Mouse (Mus musculus): ENCODE data around the gene Suds3.

The Suds3 gene

DNA sequence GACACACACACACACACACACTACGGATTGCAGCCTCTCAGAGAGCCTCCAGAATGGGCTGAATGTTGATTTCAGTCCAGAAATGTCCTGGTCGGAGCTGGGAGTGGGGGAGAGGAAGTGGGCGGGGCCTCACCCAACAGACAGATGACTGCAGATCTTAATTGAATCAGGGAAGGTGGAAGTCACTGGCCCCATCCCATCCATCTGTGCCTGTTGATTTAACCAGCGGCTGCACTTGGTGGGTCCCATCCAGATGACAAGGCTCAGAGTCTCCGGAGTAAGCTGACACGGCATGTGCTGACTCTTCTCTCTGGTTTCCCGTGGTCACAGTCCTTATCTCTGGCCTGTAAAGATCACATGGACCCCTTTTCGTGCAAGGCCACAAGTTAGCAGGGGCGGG is 20.0 kb upstream of the Suds3 start:
- DNase-seq (ENCODE audit: low spot score in 2 of 2), result no peak

DNA sequence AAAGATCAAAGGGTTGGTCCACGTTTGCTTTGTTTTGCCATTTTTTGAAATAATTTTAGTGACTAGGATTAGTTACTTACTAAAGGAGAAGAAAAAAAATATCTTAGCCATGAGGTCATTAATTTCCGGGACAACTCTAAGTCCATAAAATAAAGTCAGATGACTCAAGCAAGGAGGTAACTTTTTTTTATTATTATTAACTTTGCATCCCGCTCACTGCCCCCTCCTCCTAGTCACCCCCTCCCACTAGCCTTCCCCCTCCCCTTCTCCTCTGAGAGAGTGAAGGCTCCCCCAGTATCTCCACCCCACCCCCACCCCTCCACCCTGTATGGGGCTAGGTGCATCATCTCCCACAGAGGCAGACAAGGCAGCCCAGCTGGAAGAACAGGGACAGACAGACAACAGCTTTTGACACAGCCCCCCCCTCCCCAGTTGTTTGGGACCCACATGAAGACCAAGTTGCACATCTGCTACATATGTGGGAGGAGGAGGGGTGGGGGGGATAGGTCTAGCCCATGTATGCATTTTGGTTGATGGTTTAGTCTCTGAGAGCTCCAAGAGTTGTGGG is 19.1 kb upstream of the Suds3 start:
- DNase-seq (ENCODE audit: low spot score in 2 of 2), result no peak

DNA sequence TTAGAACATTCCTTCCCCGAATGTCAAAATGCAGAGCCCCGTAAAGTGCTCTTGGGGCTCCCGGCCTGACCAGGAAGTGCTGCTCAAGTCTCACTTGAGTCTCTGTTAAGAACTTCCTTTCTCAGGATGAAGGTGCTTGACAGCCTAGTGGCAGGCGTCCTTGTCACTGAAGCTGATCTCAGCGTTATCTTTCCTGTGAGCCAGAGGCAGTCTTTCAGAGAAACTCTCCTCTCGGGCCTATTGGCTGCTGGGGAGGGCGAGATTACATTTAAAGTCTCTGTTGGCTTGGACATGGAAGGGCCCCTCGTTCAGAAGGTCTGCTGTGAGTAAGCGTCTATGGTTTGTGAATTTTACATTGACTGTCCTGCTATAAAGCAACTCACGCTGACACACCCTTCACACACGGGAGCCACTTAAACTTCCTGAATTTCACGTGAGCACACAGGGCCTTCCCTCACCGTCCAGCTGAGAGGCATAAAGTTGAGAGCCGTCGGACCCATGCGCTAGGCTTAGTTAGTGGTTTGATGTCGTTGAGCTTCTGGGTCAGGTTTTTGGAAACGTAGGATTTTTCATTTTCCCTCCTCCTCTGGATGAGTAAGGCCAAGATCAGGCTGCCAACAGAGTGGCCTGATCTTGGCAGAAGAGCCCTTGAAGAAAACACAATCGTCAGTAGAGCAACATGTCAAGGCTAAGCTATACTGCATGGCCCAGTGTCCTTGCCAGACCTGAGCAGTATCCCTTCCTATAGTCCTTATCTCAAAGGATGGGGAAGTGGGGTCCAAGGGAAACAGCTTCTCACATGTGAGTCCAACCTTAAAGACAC is 18.4 kb upstream of the Suds3 start:
- no peak for DNase-seq (ENCODE audit: low spot score in 2 of 2)

DNA sequence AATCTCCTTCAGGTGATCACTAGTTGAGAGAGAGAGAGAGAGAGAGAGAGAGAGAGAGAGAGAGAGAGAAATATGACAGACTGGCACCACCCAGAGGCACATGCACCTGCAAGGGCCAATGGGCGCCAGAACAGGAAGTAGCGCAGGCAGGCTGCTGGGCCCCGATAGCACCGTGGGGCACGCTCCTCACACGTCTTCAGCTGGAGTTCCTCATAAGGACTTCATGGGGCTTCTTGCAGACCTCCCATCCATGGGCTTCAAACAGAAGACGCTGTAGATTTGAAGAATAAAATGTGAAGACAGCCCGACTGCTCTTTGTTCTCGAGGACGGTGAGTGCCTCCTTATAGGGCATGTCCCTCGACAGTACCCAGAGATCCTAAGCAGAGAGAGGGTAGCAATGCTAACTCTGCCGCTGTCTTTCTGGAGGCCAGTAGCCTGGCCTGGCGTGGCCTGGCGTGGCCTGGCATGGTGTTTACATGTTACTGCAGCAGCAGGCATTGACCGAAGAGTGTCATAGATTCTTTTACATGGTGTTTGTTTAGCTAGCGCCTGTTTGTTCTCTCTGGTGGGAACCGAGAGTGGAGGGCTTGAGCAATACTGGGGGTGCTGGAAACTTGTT is 17.6 kb upstream of the Suds3 start:
- DNase-seq (ENCODE audit: low spot score in 2 of 2), result no peak

DNA sequence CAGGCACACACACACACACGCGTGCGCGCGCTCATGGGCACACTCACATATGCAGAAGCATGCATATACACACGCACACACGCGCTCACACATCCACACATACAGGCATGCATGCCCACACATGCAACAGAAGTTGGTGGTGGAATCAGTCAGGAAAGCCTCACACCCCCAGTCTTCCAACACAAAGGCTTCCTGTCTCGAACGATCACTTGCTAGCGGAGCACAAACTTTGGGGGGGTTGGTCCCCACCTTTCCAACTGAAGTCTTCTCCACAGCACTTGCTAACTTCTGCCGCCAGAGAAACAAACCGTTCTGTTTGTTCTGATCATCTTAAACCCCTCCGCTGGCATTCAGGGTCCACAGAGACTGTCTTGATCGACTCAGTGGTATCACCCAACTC is 14.8 kb upstream of the Suds3 start:
- DNase-seq (ENCODE audit: low spot score in 2 of 2), result no peak

DNA sequence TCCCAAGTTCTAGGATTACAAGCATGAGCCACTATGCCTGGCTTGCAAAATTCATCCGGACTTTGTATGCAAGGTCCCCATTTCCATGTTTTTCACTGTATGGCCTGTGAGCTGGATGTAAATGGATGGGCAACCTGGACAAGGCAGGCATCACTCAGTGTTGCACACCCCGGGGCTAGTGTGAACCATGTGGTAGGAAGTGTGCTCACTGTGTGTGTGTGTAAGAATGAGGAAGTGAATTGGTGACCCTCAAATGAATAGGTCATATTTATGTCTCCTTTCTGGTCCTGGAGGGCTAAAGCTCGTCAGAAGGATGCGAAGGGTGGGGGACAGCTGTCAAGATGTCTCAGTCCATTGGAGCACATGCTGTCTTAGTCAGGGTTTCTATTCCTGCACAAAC is 11.1 kb upstream of the Suds3 start:
- no peak for DNase-seq (ENCODE audit: low spot score in 2 of 2)

DNA sequence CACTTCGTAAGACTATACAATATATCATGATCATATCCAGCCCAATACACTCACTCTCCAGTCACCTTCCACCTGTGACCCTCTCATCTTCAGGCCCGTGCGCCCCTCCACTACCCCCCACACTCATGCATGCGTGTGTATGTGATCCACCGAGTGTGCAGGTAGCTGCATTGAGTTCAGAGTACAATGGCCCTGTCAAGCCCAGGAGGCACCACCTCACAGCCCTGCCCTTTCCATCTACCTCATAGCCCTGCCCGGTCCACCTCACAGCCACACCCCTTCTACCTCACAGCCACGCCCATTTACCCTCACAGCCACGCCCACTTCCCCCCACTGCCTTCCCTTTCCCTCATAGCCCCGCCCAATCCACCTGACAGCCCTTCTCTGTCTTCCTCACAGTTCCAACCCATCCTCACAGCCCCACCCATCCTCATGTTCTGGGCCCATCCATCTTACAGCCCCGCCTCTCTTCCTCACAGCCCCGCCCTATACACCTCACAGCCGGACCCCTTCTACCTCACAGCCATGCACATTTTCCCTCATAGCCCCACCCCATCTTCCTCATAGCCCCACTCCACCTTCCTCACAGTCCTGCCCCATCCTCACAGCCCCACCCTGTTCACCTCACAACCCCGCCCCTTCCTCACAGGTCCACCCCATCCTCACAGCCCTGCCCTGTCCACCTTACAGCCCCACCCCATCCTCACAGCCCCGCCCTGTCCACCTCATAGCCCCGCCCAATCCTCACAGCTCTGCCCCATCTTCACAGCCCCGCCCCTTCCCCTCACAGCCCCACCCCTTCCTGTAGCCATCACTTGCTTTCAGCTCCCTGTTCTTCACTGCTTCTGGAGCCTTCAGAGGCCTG is 9.8 kb upstream of the Suds3 start:
- no peak for DNase-seq (ENCODE audit: low spot score in 2 of 2)

DNA sequence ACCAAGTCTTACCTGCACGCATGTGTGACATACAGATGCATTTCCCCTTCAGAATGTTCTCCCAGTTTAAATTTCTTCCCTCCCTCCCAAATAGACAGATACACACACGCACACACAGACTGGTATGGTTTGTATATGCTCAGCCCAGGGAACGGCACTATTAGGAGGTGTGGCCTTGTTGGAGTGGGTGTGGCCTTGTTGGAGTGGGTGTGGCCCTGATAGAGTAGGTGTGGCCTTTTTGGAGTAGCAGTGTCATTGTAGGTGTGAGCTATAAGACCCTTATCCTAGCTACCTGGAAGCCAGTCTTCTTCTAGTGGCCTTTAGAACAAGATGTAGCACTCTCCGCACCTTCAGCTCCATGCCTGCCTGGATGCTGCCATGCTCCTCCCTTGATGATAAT is 7.9 kb upstream of the Suds3 start:
- no peak for DNase-seq (ENCODE audit: low spot score in 2 of 2)

DNA sequence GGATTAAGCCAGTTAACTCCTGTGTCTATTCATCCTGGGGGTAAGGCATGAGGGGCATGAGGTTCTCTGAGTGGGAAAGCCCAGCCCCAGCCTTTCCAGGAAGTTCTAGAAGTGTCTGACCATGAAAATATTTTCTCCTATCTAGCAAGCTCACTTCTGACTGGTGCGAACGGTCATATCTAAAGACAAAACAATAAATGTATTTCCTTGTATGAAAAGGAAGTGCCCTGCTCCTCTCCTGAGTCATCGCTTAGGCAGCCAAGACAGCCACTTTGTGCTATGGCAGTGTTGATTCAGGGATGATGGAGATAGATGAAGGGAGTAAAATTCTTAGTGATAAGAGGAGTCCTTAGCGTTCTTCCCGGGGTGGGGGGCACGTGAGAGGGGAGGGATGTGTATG is 7.2 kb upstream of the Suds3 start:
- no peak for DNase-seq (ENCODE audit: low spot score in 2 of 2)

DNA sequence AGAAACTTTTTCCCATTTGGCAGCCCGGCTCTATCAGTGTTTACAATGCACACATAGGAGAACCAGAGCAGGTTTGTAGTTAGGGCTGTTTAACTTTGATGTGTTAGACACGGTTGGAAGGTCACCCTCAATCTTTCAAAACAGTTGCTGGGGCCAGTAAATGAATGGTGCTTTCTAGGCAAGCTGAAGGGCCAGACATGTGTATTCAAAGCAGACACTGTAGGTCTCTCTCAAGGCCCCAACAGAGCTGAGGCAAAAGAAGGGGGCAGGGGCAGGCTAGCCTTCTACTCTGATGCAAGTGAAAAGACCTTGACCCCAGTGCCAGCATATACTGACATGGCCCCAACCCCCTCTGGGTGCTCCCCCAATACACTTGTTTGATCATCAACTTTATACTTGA is 5.7 kb upstream of the Suds3 start:
- DNase-seq (ENCODE audit: low spot score in 2 of 2), result no peak

DNA sequence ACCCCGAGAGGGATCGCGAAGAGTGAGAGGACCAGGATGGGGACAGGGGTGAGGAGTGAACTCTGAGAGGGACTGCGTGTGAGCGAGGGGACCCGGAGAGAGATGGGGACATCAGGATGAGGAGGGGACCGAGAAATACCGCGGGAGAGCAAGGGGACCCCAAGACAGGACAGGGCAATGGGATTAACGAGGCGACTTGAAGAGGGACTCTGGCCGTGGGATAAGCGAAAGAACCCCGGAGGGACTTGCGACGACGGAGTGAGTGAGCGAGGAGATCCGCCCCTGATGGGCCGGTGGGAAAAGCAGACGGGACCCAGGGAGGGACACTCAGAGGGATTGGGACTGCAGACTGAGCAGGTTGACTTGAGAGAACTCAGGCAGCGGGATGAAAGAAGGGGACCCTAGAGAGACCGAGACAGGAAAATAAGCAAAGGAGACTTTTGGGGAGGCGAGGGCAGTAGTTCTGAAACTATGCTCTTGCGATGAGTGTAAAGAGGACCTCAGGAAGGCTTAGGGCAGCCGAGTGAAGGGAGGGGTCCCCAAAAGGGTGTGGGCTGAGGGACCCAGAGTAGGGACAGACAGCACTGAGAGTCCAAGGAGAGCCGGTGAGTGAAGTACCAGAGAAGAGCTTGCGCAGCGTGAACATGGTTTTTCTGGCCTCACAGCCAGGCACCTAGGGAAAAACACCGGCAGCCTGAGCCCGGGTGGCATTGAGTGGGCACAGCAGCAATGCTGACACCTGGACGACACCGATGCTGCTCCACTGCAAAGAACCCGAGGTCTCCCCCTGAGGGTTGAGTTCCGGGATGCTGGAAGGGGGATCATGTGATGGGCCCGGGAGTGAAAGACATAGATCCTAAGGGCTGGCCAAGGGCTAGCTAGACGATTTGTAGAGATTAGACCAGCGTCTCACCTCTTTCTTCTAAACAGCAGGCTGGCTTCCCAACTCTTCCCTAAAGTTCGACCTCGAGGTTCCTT is 4.9 kb upstream of the Suds3 start:
- DNase-seq (ENCODE audit: low spot score in 2 of 2), result no peak

DNA sequence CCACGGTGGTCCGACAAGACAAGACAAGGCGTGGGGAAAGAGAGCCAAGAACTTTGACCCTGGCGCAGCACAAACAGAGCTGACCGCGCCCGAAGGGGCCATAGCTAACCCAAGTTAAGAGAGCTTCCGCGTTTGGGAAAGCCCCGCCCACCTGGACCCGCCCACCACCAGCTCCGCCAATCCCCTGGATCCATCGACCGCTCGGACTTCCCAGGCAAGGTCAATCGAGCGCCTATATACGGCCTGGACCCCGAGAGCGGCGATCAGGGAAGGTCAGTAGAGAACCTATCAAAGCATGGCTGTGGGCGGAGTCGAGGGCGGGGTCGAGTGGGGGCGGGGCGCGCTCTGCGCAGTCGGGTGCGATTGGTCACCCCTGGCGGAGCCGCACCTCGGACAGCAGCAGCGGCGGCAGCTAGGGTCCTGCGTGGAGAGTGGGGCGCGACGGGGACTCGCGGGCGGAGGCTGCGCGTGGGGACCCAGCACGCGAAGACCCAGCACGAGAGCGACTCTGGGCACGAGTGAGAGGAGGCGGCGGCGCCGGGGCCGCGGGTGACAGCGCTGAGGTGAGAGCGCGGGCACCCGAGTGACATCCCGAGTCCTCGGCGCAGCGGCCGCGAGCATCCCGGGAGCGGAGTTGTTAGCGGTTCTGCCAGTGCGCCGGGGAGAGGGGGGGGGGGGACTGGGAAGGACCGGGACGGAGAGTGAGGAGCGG is 4.0 kb upstream of the Suds3 start, which contains the start of gene Taok3:
Taok3 (plus strand) TSS at position 353 of the 712 bp plus-strand sequence.
- peak; percentile 99 for DNase-seq (ENCODE audit: low spot score in 2 of 2)

DNA sequence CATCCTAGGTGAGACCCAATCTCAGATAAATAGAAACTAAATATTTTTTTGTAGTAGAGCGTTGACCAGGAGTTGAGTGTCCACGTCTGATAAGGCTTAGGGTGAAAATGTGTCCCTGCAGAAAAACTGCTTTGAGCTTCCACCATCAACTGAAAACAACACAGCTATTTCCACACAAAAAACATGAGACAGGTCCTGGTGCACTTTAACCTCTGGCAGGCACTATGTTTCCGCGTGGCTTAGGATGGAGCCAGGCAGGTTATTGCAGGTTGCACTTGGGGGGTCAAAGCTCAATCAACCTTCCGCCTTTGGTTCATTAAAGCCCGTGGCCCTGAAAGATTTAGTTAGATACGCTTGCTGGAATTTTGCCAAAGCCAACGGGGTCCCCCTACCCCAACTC is 2.9 kb upstream of the Suds3 start:
- no peak for DNase-seq (ENCODE audit: low spot score in 2 of 2)

DNA sequence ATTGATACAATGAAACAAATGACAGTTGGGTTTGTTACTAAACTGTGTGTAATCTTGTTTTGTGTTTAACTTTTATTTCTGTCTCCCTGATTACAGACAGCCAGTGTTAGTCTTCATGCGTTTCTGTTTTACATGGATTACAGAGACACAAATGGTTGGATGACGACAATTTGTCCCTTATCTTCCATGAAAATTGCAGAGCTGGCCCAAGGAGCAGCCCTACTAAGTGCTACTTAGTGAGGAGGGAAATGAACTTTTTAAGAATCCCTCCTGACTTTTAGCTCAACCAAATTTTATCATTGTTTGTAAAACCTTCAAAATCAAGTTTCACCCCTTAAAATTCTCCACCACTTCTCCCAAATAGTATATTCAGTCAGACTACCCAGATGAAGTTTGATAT is 2.3 kb upstream of the Suds3 start:
- no peak for DNase-seq (ENCODE audit: low spot score in 2 of 2)

DNA sequence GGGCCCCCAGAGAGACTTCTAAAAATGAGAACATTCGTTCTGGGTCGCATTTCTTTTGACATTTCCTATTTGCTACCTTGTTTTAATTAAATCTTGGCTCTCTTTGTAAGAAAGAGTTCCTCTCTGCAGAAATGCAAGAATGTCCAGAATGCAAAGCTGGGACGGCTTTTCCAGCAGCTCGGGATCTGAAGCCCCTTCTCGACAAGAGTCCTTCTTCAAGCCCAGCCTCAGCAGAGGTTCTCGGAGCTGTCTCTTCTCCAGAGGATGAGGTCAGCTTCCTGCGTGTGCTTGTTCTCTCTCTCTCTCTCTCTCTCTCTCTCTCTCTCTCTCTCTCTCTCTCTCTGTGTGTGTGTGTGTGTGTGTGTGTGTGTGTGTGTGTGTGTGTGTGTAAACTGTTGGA is 1.8 kb upstream of the Suds3 start:
- no peak for DNase-seq (ENCODE audit: low spot score in 2 of 2)

DNA sequence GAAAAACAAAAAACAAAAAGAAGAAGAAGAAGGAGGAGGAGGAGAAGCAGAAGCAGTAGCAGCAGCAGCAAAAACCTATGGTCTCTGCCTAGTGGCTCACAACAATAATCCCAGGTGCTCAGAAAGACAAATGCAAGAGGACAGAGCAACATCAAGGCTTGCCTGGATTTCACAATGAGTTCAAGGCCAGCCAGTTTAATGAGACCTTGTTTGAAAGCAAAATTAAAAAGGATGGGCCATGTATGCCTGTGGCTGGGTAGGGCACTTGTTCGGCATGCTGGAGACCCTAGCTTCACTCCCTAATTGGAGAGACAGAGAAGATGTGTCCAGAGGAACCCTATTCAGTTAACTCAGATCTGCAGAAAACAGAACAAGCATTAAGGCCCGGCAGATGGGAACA is 1.3 kb upstream of the Suds3 start:
- DNase-seq (ENCODE audit: low spot score in 2 of 2), result no peak

DNA sequence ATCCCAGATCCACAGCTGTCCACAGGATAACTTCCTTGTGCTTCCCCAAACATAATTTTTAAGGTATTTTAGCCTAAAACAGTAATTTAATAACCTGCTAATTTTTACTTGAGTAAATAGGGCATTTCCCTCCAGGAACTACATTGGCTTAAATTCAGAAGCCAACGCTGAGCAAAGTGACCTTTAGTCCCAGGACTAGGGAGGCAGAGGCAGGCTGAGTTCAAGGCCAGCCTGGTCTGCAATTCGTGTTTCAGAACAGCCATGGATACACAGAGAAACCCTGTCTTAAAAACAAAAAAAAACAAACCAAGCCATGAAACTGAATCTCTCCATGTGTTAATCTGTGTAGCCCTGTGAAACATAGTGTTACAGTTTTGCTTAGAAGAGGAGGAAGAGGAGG is 747 bp upstream of the Suds3 start:
- no peak for DNase-seq (ENCODE audit: low spot score in 2 of 2)

DNA sequence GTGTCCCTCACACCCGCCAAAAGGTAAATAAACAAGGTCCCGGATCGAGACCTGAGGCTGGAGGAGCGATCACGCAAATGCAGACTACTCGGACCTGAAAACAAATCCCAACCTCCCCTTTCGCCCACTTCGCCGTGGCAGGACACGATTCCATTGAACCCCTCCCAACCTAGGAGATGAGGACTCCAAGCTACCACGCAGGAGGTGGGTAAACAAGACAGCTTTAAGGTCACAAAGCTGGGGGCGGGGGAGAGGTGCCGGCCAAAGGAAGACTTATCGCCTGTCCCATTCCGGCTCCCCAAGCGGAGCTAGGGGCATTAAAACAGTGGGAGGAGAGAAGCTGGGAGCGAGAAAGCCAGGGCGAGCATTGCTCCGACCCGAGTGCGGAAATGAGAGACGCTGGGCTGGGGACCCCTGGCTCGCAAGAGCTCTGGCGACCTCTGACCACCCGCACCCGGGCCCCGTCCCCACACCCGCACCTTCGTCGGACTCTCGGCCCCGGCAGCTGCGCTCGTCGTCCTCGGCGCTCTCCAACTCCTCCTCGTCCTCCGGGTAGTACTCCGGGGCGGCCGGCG is 633 bp downstream of the Suds3 start:
- DNase-seq (ENCODE audit: low spot score in 2 of 2), result peak; percentile 43 to 46

DNA sequence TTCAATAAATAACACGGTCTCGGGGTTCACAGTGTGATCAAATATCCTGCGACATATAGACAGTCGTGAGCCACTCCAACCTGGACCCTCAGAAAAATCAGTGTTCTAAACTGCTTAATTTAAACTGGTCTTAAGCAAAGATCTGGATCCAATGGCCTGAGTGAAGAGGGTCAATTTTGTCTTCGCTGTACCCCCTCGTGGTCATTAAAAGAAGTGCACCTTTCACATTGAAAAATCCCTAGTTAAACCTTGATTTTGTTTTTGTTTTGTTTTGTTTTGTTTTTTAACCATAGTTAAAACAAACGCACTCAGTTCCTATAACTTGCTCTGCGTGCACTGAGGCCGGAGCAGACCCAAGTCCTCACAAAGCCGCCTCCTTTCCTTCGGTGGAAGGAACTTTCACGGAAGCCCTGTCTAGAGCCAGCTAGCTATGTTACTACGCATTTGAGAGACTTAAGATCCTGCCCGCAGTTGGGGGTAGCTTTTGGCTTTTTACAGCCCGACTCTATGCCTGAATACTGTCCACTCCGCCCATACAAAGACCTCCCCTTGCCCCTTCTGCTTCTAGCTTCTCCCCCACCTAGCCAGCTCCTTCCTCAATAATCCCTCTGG is 1.2 kb downstream of the Suds3 start:
- no peak for DNase-seq (ENCODE audit: low spot score in 2 of 2)

DNA sequence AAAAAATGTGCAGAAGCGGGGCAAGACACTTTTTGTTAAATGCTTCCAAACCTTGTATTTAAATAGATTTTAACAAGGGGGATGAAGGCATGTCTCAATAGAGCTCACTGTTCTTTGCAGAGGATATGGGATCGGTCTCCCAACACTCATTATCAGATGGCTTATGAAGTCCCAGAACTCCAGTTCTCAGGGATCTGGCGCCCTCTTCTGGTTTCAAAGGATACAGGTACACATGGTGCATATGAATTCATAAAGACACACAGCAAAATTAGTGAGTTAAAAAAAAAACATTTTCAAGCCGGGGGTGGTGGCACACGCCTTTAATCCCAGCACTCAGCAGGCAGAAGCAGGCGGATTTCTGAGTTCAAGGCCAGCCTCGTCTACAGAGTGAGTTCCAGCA is 2.6 kb downstream of the Suds3 start:
- DNase-seq (ENCODE audit: low spot score in 2 of 2), result no peak
